Mouse (Mus musculus): ENCODE results near the gene Aes. TPM values are rescaled to one million over a fixed set of nuclear protein-coding genes. Genes with fewer than 3 reads are reported as not detected.

Gene Aes
- total RNA-seq, 2 experiments from 2014 or later, result 637 to 727 TPM

DNA sequence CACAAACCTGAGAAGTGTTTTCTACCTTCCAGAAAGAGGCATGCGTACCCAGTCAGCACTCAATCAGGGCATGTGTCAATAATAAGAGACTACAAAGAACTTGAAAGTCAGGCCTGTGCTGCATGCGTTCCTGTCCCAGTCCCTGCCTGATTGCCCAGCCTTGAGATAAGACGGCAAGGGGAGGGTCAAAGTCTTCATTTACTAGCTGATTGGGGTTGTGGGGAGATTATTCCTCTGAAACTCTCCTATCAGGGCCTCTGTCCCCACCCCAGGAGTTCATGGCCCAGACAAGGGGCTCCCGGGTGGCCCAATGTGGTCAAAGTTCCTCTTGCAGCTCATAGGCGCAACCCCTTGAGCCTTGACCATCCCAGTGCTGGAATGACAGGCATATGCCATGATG is 13.0 kb upstream of the Aes start:
- Histone ChIP-seq H3K4me3 (no peak overlapping the region), H3K27ac (no peak overlapping the region)
- TF ChIP-seq CTCF (IDR thresholded peaks at IDR 0.05), result no peak
- DNase-seq (ENCODE audit: extremely low spot score in 1 of 2, low spot score in 2 of 2), result no peak
- intact Hi-C loops (cut with DNase I), result no loop called here

DNA sequence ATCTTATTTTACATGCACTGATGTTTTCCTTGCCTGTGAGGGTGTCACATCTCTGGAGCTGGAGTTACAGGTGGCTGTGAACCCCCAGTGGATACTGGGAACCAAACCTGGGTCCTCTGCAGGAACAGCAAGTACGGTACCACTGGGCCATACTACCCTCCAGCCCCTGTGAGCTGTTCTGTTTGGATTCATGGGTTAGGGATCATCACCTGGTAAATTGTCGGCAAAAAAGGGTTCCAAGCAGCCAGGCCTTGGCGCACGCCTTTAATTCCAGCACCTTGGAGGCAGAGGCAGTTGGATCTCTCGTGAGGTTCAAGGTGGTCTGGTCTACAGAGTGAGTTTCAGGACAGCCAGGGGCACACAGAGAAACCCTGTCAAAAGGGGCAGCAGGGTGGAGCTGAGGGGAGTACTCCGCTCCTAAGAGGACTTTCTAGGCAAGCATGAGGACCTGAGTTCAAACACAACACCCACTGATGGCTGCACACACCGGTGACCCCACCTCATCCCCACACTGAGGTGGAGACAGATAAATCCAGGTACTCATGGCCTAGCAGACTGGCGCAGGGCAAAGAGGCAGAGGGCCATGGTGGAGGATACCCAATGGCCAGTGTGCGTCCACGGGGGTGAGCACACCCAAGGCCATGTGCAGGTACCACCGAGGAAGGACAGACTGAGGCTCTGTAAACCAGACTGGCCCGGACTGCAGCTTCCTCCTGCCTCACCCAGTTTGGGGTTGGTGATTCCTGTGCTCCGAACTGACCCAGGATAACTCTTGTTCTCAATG is 12.3 kb upstream of the Aes start:
- Histone ChIP-seq H3K4me3 (no peak overlapping the region), H3K27ac (no peak overlapping the region)
- DNase-seq (ENCODE audit: extremely low spot score in 1 of 2, low spot score in 2 of 2), result no peak
- no peak for TF ChIP-seq CTCF (IDR thresholded peaks at IDR 0.05)
- intact Hi-C loops (cut with DNase I), result no loop called here

DNA sequence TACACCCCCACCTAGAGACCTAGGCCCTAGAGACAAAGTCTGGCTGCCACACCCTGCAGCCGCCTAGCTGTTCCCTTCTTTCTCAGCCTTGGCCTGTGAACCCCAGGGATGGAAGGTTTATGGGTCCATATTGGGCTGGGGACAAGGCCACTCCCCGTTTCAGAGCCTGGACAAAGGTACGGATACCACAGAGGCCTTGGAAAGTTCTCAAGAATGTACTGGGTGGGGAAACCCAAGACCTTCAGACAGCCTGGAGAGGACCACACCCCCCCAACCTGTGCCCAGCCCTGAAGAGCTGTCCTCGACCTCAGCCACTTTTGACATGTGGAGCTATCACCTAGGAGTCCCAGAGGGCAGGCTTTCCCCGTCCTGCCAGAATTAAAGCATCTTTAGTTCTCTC is 10.3 kb upstream of the Aes start:
- intact Hi-C loops (cut with DNase I), result no loop called here
- DNase-seq (ENCODE audit: extremely low spot score in 1 of 2, low spot score in 2 of 2), result no peak

DNA sequence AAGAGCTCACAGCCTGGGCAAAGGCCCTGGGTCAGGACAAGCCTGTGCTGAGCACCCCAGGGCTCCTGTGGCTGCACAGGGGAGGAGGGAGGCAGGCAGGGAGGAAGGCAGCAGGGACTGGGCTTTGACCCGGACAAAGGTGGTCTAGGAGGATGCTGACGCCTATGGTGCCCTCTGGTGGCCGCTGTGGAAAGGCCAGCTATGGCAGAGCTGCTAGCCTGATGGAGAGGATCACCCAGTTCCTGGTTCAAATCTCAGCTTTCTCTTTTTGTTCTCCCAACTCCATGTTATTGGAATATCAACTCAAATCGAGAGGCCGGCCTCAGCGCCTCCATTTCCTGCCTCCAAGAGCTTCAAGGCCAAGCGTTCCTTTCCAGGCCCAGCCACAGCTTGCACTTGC is 9.0 kb upstream of the Aes start:
- no peak for DNase-seq (ENCODE audit: extremely low spot score in 1 of 2, low spot score in 2 of 2)
- intact Hi-C loops (cut with DNase I), result no loop called here

More for the DNA sequence above, 10.3 kb upstream of the Aes start:
- Histone ChIP-seq H3K27ac (no peak overlapping the region), H3K4me3 (no peak overlapping the region)
- TF ChIP-seq CTCF (IDR thresholded peaks at IDR 0.05), result no peak

DNA sequence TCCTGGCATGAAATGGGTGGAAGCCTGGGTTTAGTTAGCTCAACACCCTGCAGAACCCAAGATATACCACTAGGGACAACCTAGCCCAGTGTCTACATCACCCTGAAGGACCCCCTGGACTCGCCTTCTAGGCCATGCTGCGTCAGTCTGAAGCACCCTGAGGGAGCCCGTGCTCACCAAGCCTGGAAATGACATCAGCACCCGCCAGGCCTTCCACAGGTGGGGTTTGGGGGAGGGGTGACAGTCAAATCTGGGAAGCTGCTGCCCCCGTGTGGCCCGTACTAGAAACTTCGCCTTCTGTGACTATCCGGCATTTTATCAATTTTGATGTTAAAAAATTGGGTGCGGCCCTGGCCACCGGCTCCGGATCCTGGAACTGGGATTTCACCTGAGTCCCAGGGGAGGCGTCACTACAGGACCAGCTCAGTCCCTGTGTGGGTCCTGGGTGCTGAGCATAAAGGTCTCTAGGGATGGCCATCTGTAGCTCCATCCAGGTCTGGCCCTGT is 7.6 kb upstream of the Aes start:
- peak; percentile 78 for TF ChIP-seq CTCF (IDR thresholded peaks at IDR 0.05)
- DNase-seq (ENCODE audit: extremely low spot score in 1 of 2, low spot score in 2 of 2), result peak; percentile 78 to 84
- Histone ChIP-seq H3K4me3 (no peak overlapping the region), H3K27ac (no peak overlapping the region)
- intact Hi-C loops (cut with DNase I), result loop anchor here (1.0 kb wide), 1 partner anchor 49 kb away; no protein-coding TSS in a partner anchor

More for the DNA sequence above, 9.0 kb upstream of the Aes start:
- peak; percentile 71 for TF ChIP-seq CTCF (IDR thresholded peaks at IDR 0.05)
- H3K4me3 ChIP-seq, result no peak overlapping the region
- H3K27ac ChIP-seq, result no peak overlapping the region

DNA sequence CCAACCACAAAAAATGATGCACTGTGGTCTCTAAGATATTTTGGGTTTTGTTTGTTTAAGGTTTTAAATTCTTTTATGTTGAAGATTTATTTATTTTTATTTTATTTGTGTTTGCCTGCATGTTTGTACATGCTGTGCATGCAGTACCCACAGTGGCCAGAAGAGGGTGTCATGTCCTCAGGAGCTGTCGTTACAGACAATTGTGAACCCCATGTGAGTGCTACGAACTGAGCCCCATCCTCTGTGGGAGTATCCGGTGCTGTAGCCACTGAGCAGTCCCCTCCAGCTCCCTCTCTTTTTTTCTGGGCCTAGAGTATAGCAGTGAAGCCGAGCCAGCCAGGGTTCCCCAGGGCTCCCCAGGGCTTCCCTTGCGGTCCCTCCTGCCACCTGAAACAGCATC is 6.1 kb upstream of the Aes start:
- intact Hi-C loops (cut with DNase I), result no loop called here
- no peak overlapping the region for H3K4me3 ChIP-seq
- H3K27ac ChIP-seq, result no peak overlapping the region
- TF ChIP-seq CTCF (IDR thresholded peaks at IDR 0.05), result peak; percentile 62
- no peak for DNase-seq (ENCODE audit: extremely low spot score in 1 of 2, low spot score in 2 of 2)

DNA sequence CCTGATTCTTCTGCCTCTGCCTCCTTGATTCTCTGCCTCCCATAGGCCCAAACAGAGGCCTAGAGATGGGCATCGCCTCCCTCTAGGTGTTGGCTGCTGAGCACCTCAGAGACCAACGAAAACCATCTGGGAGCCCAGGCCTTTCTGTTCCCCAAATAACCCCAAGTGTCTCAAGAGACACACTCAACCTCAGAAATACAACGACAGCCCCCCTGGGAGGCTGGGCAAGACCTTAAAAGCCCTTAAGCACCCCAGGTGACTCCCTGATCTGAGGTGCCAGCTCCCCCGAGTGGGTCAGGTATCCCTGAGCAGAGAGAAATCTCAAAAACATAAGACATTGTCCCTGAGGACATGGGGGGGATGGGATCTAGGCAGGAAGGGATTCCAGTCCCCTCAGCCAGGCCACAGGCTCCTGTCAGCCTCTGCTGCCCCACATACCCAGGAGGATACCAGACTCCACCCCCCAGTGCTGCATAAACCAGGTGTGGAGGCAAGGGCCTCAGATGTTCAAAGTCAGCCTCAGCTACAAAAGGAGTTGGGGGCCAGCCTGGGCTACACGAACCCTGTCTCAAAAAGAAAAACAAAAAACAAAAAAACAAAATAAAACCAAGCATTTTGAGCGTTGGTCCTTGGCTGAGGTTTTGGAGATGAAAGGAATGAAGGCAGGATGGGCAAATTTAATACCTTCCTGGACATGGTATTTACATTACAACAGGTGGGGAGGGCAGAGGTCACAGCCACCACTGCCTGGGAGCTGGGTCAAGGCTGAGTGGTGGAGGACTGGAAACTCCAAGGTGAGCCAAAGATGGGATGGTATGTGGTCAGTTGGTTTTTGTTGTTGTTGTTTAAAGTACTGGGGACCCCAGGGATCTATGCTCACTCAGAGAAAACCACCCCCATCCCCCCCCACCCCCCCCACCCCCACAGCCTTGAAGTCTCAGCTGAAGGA is 5.2 kb upstream of the Aes start:
- intact Hi-C loops (cut with DNase I), result no loop called here
- Histone ChIP-seq H3K27ac (no peak overlapping the region), H3K4me3 (no peak overlapping the region)
- DNase-seq (ENCODE audit: extremely low spot score in 1 of 2, low spot score in 2 of 2), result no peak
- no peak for TF ChIP-seq CTCF (IDR thresholded peaks at IDR 0.05)

DNA sequence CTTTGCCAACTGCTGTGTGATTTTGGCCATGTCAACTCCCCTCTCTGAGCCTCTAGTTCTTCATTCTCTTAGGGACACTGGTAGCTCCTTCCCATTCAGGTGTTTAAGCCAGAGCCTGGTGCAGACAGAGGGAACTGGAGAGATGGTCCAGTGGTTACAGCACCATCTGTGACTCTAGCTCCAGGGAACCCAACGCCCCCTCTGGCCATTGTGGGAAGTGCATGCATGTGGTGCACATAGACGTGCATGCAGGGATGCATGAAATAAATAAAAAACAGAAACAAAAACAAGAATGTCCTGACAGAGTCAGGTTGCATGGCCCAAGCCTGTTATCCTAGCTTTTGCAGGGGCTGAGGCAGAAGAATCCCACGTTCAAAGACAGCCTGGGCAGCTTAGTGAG is 3.0 kb upstream of the Aes start:
- DNase-seq (ENCODE audit: extremely low spot score in 1 of 2, low spot score in 2 of 2), result no peak
- peak; percentile 58 for TF ChIP-seq CTCF (IDR thresholded peaks at IDR 0.05)
- intact Hi-C loops (cut with DNase I), result no loop called here
- Histone ChIP-seq H3K4me3 (no peak overlapping the region), H3K27ac (no peak overlapping the region)

DNA sequence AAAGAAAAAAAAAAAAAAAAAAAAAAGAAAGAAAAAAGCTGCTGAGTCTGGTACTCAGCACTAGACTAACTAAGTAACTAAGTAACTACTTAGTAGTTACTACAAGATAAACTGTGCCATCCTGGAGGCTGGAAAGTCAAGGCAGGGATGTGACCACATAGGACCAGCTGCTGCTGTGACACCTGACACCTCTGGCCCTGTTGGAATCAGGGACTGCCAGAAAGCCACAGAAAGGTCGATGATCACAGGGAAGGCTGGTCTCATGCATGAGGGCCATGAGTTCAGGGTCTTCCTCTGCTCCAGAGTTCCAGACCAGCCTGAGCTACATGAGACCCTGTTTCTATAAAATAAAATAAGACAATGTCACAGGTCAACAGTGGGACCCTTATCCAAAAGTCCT is 1.8 kb upstream of the Aes start:
- no peak for DNase-seq (ENCODE audit: extremely low spot score in 1 of 2, low spot score in 2 of 2)
- intact Hi-C loops (cut with DNase I), result no loop called here
- no peak for TF ChIP-seq CTCF (IDR thresholded peaks at IDR 0.05)
- Histone ChIP-seq H3K4me3 (no peak overlapping the region), H3K27ac (no peak overlapping the region)

DNA sequence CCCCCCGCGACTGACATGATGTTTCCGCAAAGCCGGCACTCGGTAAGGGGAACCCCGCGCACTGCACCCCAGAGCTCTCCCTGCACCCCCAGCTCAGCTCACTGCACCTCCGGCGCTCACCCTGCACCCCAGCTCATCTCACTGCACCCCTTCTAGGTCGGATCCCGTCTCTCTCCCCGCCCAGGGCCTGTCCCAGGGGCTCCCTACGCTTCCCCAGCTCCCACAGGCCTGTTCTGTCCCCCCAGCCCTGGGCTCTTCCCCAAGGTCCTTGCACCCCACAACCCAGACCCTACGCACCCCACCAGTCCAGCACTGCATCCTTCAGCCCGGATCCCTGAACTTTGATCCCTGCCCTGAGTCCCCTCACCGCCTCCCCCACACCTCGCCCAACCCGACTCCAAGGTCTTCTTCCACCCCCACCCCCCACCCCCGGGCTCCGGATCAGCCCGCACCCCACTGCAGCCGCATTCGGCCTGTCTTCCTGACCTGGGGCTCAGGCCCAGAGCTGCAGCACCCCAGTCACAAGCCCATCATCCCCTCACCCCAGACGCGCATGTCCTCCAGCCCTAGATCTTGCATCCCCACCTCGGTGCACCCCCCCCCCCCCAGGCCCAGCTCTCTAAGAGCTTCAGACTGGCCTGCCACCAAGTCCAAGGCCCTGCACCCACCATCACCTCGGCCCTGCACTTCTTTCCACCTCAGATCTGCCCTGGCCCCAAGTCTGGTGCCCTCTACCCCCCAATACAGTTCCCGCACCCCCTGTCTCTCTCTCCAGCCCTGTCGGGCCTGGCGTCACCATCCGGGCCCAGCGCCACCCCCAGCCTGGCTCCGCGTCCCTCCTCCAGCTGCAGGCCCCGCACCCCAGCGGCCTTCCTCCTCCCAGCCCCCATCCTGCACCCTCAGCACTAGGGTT is 595 bp downstream of the Aes start:
- peak; percentile 77 to 84 for DNase-seq (ENCODE audit: extremely low spot score in 1 of 2, low spot score in 2 of 2)
- H3K4me3 ChIP-seq, result peak overlapping the region; percentile 84
- no peak for TF ChIP-seq CTCF (IDR thresholded peaks at IDR 0.05)
- intact Hi-C loops (cut with DNase I), result no loop called here
- H3K27ac ChIP-seq, result peak overlapping the region; percentile 99

Measured in left cerebral cortex, adult 2 months (tissue).